Mouse (Mus musculus): ENCODE measurements around the gene Siae. TPM values are rescaled to one million over a fixed set of nuclear protein-coding genes. Genes with fewer than 3 reads are reported as not detected.
A peak's percentile ranks its signal among the peaks of the same experiment; 100 is the strongest.

Siae gene
- polyA plus RNA-seq (2015; fragmentation: Nextera tagmentation; extraction: Ambion mirVana): 7.0 and 8.3 TPM in 2 replicates

- peaks cover 49% of the 10 kb centered on the region for H3K27me3 ChIP-seq
- H3K27ac ChIP-seq: no peak within 1 kb of the TSS
- H3K9me3 ChIP-seq (replicated peaks): no peaks in the 10 kb centered on the region
- no peak within 1 kb of the TSS for H3K9ac ChIP-seq
- H3K36me3 ChIP-seq (ENCODE audit: poor library complexity, severe bottlenecking): no peaks in the 10 kb centered on the region
- no peak within 1 kb of the TSS for H3K4me3 ChIP-seq
- ATAC-seq: no peak; the same call in 1 of the 2 replicates
- WGBS: 27% methylated on average over 7 of the region's 7 CpGs
- H3K4me1 ChIP-seq: peaks cover 17% of the 10 kb centered on the region
- no peak within 1 kb of the TSS for H3K4me2 ChIP-seq
These were observed at the start of gene Siae for GRCm38 (mm10) chr9:37554838-37555748. Gene Siae (plus strand): TSS chr9:37555698.

- H3K36me3 ChIP-seq (ENCODE audit: poor library complexity, severe bottlenecking): no peaks in the 10 kb centered on the region
- H3K4me2 ChIP-seq: no peak overlapping the region
- no peak overlapping the region for H3K9ac ChIP-seq
- H3K27ac ChIP-seq: no peak overlapping the region
- WGBS: 95% methylated on average over 1 of the region's 1 CpGs
- no peak for ATAC-seq
- H3K9me3 ChIP-seq (replicated peaks): no peaks in the 10 kb centered on the region
- peaks cover 7% of the 10 kb centered on the region for H3K4me1 ChIP-seq
- H3K4me3 ChIP-seq: no peak overlapping the region
- H3K27me3 ChIP-seq: no peaks in the 10 kb centered on the region
These were observed 49.5 kb upstream of the Siae start for GRCm38 (mm10) chr9:37506023-37506422.

- Histone ChIP-seq H3K27me3 (no peaks in the 10 kb centered on the region), H3K4me2 (no peak overlapping the region), H3K4me3 (no peak overlapping the region), H3K9ac (no peak overlapping the region), H3K9me3 (replicated peaks) (no peaks in the 10 kb centered on the region), H3K4me1 (peaks cover 12% of the 10 kb centered on the region), H3K27ac (no peak overlapping the region), H3K36me3 (ENCODE audit: poor library complexity, severe bottlenecking) (no peaks in the 10 kb centered on the region)
- WGBS: 95% methylated on average over 2 of the region's 2 CpGs
- no peak for ATAC-seq
These were observed 43.4 kb upstream of the Siae start for GRCm38 (mm10) chr9:37512097-37512496.

DNA sequence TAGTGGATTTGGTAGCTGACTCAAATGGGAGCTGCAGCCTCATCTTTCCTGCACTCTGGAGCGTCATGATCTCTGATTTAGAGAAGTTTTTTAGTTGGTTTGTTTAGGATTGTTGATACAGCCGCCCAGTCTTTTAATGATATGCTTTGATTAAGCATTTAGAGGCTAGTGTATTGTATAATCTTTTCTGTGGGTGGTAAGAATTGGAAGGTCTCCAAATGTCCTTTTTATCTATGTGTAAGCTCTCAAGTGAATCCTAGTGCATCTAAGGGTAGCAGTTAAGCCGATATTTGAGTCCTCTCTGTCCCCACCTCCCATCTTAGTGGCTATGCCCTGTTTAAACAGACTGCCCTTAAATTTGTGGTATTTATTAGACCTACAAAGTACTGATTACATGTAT is 41.0 kb upstream of the Siae start:
- H3K4me1 ChIP-seq: 0 out of 2 replicates have a peak, but pooled peaks cover 8% of the 10 kb centered on the region
- H3K9me3 ChIP-seq (replicated peaks): no peaks in the 10 kb centered on the region
- no peaks in the 10 kb centered on the region for H3K27me3 ChIP-seq
- H3K27ac ChIP-seq: no peak overlapping the region
- H3K4me3 ChIP-seq: no peak overlapping the region
- peaks cover 9% of the 10 kb centered on the region for H3K36me3 ChIP-seq (ENCODE audit: poor library complexity, severe bottlenecking)
- H3K4me2 ChIP-seq: no peak overlapping the region
- ATAC-seq: no peak
- H3K9ac ChIP-seq: no peak overlapping the region
- WGBS: 73% methylated on average over 3 of the region's 3 CpGs

DNA sequence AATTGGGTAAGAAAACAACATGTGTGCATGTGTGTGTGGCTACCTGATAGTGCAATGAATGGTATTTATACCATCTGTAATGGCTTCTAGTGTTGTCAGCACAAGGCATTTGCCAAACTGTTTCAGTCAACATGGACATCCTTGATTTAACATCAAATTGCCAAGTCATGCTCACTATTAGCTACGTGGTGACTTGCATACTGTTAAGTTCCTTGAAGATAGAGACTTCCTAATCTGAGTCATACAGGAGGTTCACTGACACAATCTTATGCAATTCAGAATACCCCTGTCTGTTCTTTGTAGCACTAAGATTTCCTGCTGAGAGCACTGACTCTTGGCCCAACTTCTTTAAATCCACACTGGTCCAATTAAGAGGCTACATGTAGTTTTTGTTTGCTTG is 38.0 kb upstream of the Siae start:
- Histone ChIP-seq H3K27ac (no peak overlapping the region), H3K36me3 (ENCODE audit: poor library complexity, severe bottlenecking) (peaks cover 33% of the 10 kb centered on the region), H3K4me1 (0 out of 2 replicates have a peak, but pooled peaks cover 8% of the 10 kb centered on the region), H3K9ac (no peak overlapping the region), H3K4me3 (no peak overlapping the region), H3K27me3 (no peaks in the 10 kb centered on the region), H3K9me3 (replicated peaks) (no peaks in the 10 kb centered on the region), H3K4me2 (no peak overlapping the region)
- no peak for ATAC-seq
- WGBS: 78% methylated on average over 1 of the region's 1 CpGs

DNA sequence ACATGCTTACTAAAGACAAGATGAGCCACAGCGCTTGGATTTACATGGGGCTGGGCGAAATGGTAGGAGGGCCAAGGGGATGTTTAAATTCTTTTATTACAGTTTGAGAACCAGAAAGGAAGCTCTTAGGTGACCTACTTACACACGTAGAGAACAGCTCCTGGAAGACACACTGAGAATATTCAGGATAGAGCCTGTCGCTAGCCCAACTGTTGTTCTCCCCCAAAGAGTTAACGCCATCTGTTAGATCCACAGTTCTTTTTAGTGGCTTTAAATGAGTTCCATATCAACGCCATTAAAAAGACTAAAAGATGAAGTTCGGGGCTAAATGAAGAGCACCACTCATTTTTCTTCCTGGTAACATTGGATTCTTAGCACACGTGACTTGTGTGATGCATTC is 36.5 kb upstream of the Siae start:
- Histone ChIP-seq H3K4me3 (no peak overlapping the region), H3K9ac (no peak overlapping the region), H3K4me1 (0 out of 2 replicates have a peak, but pooled peaks cover 7% of the 10 kb centered on the region), H3K27ac (no peak overlapping the region), H3K27me3 (no peaks in the 10 kb centered on the region), H3K4me2 (no peak overlapping the region), H3K9me3 (replicated peaks) (no peaks in the 10 kb centered on the region), H3K36me3 (ENCODE audit: poor library complexity, severe bottlenecking) (peaks cover 45% of the 10 kb centered on the region)
- WGBS: 85% methylated on average over 8 of the region's 8 CpGs
- ATAC-seq: no peak

GRCm38 (mm10) chr9:37519995-37520394 is 35.5 kb upstream of the Siae start:
- H3K9ac ChIP-seq: no peak overlapping the region
- H3K4me3 ChIP-seq: no peak overlapping the region
- H3K9me3 ChIP-seq (replicated peaks): no peaks in the 10 kb centered on the region
- 93% methylated on average over 2 of the region's 2 CpGs for WGBS
- H3K27ac ChIP-seq: no peak overlapping the region
- H3K4me1 ChIP-seq: 0 out of 2 replicates have a peak, but pooled peaks cover 3% of the 10 kb centered on the region
- ATAC-seq: no peak
- H3K36me3 ChIP-seq (ENCODE audit: poor library complexity, severe bottlenecking): peaks cover 54% of the 10 kb centered on the region
- H3K4me2 ChIP-seq: no peak overlapping the region
- no peaks in the 10 kb centered on the region for H3K27me3 ChIP-seq

DNA sequence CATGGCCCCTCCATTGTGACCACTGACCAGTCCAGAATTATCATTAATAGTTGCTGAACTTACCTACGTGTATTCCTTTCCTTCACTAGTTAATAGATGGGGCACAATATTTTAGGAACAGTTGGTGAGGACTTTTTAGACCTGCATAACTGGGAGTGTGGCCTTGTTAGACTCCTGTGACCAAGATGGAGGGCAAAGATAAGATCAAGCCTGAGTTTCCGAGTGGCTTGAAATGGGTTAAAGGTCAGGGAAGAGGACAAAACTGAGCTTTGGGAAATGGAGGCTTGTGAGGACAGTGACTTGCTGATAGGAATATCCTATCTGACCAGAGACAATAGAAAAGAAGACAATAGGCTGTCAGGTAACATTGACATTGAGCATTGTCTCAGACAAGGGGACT is 30.0 kb upstream of the Siae start:
- Histone ChIP-seq H3K9ac (no peak overlapping the region), H3K9me3 (replicated peaks) (no peaks in the 10 kb centered on the region), H3K27me3 (peaks cover 54% of the 10 kb centered on the region), H3K36me3 (ENCODE audit: poor library complexity, severe bottlenecking) (peaks cover 51% of the 10 kb centered on the region), H3K4me2 (no peak overlapping the region), H3K4me1 (peaks cover 16% of the 10 kb centered on the region), H3K27ac (no peak overlapping the region), H3K4me3 (no peak overlapping the region)
- WGBS: 91% methylated on average over 2 of the region's 2 CpGs
- no peak for ATAC-seq

GRCm38 (mm10) chr9:37526443-37527395 is 28.8 kb upstream of the Siae start:
- peaks cover 42% of the 10 kb centered on the region for H3K36me3 ChIP-seq (ENCODE audit: poor library complexity, severe bottlenecking)
- no peak overlapping the region for H3K27ac ChIP-seq
- H3K4me2 ChIP-seq: no peak overlapping the region
- ATAC-seq: no peak
- 29% methylated on average over 21 of the region's 21 CpGs for WGBS
- H3K4me3 ChIP-seq: 0 out of 2 replicates have a peak overlapping the region, but pooled peaks have one; percentile 4
- H3K27me3 ChIP-seq: peaks cover 66% of the 10 kb centered on the region
- no peak overlapping the region for H3K9ac ChIP-seq
- peaks cover 27% of the 10 kb centered on the region for H3K4me1 ChIP-seq
- H3K9me3 ChIP-seq (replicated peaks): no peaks in the 10 kb centered on the region

DNA sequence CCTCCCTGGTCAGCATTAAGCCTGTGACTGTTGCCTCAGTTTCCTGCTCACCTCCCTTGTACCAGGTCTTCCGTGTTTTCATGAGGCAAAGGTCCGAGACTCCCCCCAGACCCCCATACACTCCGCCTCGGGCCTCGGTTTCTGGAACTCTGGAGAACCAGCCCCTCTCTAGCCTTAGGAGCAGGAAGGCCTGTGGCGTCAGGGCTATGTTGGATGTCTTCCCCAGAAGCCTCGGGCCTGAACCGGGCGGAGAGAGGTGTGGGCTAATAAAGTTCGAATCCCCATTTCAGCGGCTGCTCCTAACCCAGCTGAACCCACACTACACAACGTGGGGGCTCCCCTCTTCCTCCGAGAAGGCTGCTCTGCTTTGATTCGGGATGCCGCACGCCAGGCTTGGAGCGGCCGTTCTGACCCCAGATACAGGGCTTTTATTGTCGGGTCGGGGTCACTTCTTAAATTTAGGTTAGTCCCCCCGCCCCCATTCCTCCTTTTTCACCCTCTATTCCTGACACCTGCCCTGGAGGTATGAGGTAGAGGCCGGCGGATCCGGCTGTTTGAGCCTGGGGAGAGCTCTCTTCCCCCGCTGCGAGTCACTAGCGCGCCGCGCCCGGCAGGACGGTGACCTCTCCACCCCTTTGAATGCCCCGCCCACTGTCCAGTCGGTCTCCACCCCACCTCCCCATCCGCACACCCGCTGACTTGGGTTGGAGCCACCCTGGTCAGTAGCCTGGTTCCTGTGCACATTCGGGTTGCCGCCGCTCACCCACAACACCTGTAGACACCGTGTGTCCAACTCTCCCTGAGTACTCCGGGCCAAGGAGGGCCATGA is 27.9 kb upstream of the Siae start, which contains the start of gene Esam:
Gene Esam, plus strand, starts transcription at position 683 of the 829 bp plus-strand sequence.
- no peak within 1 kb of the TSS for H3K9ac ChIP-seq
- peaks cover 72% of the 10 kb centered on the region for H3K27me3 ChIP-seq
- no peak within 1 kb of the TSS for H3K27ac ChIP-seq
- peaks cover 34% of the 10 kb centered on the region for H3K36me3 ChIP-seq (ENCODE audit: poor library complexity, severe bottlenecking)
- H3K4me1 ChIP-seq: peaks cover 27% of the 10 kb centered on the region
- WGBS: 5% methylated on average over 41 of the region's 41 CpGs
- 0 out of 2 replicates have a peak within 1 kb of the TSS, but pooled peaks have one; percentile 5 for H3K4me2 ChIP-seq
- ATAC-seq: no peak
- H3K4me3 ChIP-seq: 0 out of 2 replicates have a peak within 1 kb of the TSS, but pooled peaks have one; percentile 4
- H3K9me3 ChIP-seq (replicated peaks): no peaks in the 10 kb centered on the region
